Mouse (Mus musculus) embryo, embryonic 10 days (tissue): ENCODE measurements at regions not wholly inside any gene's neighbourhood (a gene's known extent, or its start where the extent isn't known, plus 50 kb on each side); places are given as distances from the start of the nearest gene placed in this dataset.
A peak's percentile ranks its signal among the peaks of the same experiment; 100 is the strongest.

Experiments used
- DNase-seq: peaks from one replicate; pipeline ENCODE4 v3.0.0-alpha.2; 2015; ENCODE audit warnings: low spot score

DNA sequence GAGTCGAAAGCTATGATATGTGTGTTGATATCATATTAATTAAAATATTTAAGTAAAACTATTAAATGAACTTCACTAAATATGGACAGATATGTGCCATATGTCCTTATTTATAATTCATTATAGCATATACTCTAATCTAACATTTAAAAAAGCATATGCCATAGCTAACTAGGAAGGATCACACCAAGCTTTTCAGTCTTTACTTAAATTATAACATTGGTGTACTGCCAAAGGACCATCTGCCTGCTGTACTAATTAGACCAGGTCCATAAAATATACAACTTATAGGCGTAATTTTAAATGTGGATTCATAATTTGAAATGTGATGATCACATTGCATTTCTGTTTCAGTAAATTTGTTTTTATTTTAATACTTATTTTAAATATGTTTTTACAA lies 651.9 kb upstream of the Klhl1 start:
- DNase-seq = no peak

DNA sequence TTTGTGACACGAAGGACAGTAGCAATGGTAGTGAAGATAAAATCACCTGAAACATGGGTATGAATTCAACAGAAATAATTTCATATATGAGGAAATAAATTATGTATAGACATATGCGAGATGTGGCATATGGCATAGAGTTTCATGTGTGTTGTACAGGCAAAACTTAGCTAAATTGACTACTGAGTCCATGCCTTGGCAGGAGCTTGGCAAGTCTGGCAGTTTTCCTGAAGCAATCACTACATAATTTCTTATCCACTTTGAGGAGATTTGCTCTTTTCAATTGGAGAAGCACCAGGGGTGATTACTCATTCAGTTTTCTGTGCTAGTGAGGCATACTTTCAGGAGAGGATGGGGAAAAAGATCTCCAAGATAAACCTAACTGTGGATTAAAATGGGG lies 646.9 kb upstream of the Klhl1 start:
- DNase-seq = no peak

DNA sequence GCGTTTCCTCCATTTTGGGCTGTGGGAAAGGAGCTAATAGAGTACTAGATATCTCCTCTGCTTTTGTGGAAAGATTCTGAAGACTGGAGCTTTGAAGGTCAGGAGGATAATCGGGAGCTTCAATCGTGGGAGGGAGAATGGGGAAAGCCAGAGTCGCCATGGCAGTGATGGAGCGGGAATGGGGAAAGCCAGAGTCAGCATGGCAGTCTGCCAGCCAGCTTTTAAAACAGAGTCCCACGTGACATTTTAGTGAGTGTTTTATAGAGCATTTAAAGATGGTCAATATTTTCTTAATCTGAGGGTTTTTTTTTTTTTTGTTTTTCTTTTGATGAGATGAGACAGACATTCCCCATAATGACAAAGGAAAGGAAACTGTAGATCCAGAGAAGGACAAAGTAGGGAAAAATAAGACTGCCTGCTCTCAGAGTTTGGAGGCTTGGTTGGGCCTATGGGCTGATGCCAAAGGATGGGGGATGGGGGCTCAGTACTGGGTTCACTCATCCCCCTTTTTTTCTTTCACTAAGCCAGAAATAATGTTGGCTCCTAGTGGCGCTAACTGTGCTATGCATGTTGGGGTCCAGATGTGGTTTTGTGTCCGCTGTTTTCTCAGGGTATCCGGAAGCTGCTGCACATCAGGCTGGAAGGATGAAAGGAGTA lies 630.2 kb upstream of the Klhl1 start:
- no peak for DNase-seq

DNA sequence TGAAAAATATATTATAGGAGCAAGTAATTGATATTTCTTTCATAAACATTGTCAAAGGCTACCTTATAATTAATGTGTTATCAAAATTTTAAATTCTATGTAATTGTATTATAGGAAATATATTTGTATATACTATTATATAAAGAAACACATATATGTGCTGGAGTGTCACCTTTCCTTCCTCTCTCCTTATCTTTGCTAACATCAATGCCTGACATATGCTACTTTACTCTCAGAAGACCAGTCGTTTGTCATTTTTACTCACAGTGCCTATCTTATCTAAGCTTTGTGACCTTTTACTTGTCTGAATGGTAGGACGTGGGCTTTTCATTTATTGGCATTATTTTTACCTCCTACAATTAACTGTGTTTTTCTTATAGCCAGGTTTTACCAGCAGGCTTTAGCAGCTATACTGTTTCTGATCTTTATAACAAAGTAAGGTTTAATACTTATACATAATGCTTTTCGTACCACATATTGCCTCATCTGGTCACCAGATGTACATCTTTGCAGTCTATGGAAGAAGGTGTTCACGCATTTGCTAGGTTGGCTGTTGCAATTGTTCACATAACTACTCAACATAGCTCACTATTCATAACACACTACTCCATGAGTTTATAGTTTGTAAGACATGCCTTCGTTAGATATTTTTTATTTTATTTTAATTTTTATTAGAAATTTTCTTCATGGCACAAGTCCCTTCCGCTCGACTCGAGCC lies 597.2 kb upstream of the Klhl1 start:
- DNase-seq = no peak

DNA sequence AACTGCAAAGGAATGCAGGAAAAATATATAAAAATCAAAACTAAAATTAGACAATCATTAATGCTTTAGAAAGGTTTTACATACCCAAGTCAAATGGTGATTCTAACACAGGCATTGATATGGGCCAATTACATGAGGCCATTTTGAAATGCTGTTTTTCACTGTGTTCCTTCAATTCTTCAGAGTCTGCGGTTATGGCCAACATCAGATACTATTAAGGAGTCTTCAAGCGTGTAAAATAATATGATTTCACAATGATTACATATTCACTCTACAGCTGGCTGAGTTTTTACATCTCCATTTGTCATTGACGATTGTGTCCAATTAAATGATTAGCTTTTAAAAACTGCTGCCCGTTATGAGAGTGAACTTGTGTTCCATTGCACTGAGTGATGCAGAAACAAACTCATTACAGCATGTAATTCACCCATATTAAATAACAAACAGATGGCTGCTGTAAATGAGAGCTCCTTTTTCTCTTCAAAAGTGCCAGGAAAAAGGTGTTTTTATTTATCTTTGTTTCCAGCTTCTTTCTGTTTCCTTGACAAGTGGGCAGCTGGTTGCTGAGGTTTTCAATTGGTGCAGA lies 582.3 kb upstream of the Klhl1 start:
- DNase-seq = no peak

GRCm38 (mm10) chr14:97093389-97093788 lies 574.5 kb upstream of the Klhl1 start:
- no peak for DNase-seq

GRCm38 (mm10) chr14:97088863-97089262 lies 570.0 kb upstream of the Klhl1 start:
- no peak for DNase-seq

GRCm38 (mm10) chr14:97087346-97087745 lies 568.4 kb upstream of the Klhl1 start:
- no peak for DNase-seq

DNA sequence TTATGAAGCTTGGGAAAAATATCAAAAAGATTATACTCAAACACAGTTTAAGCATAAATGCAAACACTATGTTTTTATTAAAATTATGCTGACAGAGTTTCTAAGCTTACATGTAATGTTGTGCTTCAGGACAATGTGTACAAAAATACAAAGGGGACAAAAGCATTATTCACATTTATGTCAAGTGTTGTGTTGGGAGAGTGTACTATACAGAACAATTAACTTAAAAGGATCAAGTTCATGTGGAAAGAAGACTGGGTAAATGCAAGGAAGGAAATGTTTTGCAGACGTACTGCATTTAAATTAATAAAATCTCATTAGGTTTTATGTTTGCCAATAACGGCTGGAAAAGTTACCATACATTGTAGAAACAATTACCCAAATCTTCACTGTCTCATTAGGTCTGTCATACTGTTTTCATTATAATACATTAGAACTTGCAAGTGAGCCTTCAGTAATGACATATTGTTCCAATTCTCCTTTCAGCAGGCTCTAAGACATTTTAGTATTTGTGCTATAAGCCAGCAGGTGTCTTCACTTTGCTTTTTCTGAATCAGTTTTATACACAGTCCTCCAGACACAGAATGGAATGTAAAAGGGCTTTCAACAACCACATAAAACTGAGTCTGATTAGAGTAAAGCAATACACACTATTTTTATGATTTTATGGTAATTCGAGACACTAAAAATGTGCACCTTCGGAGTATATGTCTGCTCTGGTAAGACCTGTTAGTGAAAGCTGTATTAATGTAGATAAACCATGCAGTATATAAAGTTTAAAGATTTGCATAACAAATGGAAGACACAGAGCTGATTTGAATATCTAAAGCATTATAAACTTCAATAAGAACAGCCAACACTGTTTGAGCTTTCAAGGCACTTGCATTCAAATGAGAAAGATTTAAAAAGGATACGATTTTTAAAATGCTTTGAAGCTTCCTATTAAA lies 567.7 kb upstream of the Klhl1 start:
- no peak for DNase-seq

- no peak for DNase-seq
Observed at GRCm38 (mm10) chr14:97074808-97075207, 555.9 kb upstream of the Klhl1 start.

DNA sequence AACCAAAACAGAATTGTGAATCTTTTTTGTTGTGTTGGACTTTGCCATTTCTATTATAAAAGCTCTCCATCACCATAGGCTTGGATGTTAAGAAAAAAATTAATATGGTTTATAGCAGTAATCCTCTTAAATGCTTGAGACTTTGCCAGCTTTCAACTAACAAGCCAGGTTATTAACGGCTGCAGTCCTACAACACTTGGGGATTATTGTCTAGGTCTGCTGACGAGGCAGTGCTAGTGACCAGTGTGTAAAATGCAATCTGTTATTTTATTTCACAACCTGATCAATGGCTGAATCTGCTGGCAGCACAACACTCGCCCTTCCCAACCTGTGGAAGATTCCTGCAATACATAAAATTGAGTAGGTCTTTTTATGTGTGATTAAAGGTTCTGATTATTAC lies 549.9 kb upstream of the Klhl1 start:
- no peak for DNase-seq

DNA sequence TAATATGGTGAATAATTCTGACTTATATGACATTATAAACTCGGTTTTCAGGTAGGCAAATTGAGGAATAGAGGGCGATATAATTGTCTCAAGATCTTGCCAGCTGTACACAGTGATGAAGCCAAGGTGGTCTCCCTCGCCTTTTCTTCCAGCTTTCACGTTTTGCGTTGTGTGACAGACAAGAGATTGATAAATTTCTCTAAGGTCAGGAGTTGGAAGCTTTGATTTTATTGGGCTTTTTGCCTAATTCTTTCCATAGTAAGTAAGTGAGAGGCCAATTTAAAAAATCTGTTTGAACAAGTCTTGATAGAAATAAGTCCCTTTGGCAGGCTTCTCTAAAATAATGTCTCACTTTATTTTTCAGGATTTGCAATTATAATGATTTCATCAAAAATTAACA lies 549.4 kb upstream of the Klhl1 start:
- no peak for DNase-seq

DNA sequence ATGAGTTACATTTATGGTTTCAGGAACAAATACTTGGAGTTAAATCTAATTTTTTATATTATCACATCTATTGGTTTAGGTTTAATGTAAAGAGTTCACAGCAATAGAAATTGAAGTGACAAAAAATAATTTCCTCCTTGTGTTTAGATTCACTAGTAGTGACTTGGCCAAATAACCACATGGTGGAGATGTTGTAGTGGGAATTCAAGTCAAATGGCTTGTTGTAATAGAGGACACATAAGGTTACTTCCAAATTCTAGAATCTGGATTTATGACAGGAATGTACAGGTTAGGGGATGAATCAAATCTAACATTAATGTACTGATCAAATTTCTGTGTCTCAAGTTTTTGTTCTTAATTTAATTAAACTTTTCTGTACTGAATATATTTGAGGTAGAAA lies 526.4 kb upstream of the Klhl1 start:
- no peak for DNase-seq

- DNase-seq = no peak
Observed at GRCm38 (mm10) chr14:97039850-97040249, 520.9 kb upstream of the Klhl1 start.

DNA sequence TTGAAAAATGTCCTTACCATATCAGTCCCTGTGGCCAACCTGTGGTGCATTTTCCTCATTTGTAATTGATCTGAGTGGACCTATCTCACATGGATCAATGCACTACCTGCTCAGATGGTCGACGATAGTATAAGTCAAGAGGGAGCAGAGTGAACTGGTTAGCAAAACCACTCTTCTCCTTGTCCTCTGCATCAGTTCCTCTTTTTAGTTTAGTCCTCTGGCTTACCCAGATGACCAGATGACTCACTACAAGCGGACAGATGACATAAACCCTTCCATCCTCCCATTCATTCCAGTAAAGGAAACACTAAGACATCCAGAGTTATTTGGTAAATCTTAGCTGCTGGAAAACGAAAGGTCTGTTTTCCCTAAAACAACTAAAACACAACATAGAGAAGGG lies 509.6 kb upstream of the Klhl1 start:
- DNase-seq = no peak

GRCm38 (mm10) chr14:97006294-97006693 lies 487.4 kb upstream of the Klhl1 start:
- DNase-seq = no peak

- DNase-seq = peak; percentile 15
Observed at GRCm38 (mm10) chr14:96995081-96995480, 476.2 kb upstream of the Klhl1 start.

DNA sequence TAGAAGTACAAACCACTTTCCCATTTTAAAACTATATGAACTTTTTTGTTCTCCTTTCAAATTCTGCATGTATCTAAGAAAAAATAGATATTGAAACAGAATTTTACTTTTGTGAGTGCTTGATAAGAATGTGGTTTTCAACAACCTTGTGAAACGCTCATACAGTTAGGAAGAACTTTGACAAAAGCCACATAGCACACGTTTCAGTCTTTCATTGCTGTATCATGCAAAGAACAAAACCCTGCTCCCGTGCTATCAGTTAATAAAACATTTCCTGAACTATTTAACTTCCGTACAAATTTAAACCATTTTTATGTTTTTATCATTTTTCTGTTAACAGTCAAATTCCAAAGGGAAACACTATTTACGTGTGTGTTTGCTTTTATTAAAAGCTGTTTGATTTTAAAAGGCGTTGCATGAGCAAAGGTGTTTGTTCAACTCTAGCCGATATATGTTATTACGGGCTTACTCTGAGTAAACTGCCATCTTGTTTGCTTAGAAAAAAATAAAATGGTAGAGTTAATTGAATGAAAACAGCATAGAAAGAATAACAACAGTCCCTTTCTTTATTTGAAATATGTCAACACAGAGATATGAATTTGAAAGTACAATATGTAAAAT lies 471.8 kb upstream of the Klhl1 start:
- no peak for DNase-seq

GRCm38 (mm10) chr14:96963074-96963447 lies 444.2 kb upstream of the Klhl1 start:
- DNase-seq = no peak

DNA sequence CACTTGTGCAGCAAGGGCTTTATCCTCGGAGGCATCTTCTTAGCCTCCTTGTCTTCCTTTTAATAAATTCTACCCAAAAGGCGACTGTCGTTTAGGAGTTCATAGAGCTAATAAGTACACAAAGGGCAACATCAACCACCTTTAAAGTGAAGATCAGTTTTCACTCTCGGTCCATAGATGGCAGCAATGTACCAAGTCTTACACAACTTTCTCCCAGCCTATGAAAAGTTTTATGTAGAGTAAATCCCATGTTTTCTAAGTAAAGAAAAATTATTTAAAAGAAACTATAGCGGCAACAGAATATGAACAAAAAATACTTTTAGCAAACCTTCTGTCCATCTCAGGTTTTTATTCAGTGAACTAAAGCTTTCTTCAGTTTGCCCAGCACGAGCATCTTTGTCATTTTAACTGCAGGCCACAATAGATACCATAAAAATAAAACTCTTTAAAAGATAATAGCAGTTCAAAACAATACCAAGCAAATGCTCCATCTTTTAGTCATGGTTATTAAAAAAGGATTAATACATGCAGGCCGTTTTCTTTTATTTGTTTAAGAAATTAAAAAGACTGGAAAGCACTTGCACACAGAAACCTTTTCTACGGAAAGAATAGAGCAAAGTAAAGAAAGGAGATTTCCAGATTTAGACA lies 443.6 kb upstream of the Klhl1 start:
- peak; percentile 65 for DNase-seq

DNA sequence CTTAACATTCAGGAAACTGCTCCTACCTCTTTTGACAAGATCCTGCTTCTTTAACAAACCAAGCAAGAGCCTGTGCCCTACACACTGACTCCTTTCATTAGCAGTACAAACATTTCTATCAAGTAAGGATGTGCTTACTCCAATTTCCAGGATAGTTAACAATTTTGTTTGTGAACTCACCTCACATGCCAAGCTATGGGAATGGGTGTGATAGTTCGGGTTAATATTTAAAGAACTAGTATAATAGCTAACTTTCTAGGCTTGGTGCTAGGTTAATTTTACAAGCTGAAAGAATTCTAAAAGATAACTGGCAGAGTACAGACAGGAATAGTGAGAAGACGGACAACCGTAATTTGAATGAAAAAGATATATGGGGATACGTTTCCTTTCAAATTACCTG lies 437.2 kb upstream of the Klhl1 start:
- DNase-seq = no peak

DNA sequence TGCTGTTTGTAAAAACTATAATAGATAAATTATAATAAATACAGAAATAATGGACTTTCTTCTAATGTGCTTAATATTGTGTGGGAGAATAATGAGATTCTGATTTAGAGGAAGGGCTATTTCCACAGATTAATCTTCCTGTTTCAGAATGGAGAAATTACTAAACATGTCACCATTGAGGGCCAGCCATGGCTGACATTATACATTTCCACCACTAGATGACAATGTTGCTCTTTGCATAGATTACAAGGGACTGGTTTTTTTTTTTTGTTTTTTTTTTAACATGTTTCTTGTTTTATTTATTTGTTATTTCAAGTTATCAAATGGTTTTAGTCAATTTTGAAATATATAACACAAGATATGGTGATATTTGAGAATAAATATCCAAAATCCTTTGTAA lies 435.6 kb upstream of the Klhl1 start:
- DNase-seq = peak; percentile 60
